Mouse (Mus musculus) kidney, embryonic 14.5 days (tissue): Measurements from ENCODE around the gene Acer1. TPM values are rescaled to one million over a fixed set of nuclear protein-coding genes. Genes with fewer than 3 reads are reported as not detected.

Experiments used
- ATAC-seq: fragments of 200-750 bp; cut with Nextera tagmentation; 2 replicates; pipeline ENCODE4 v1.8.0; 2017; ENCODE audit warnings: moderate number of reproducible peaks, mild to moderate bottlenecking, moderate TSS enrichment, moderate library complexity; ENCODE audit not compliant: low FRiP score, low TSS enrichment
- H3K27ac ChIP-seq: fragments of 300-500 bp; sonication (generic); 2 replicates; pipeline ENCODE4 v1.5.1; 2014; ENCODE audit warnings: low read depth, mild to moderate bottlenecking, low read length, moderate library complexity, mixed read lengths
- H3K27me3 ChIP-seq: fragments of 300-500 bp; sonication (generic); 2 replicates; pipeline ENCODE4 v1.6.1; 2014; ENCODE audit warnings: mild to moderate bottlenecking, low read length; ENCODE audit not compliant: control insufficient read depth, insufficient read depth
- H3K36me3 ChIP-seq: fragments of 300-500 bp; sonication (generic); 2 replicates; pipeline ENCODE4 v1.6.1; 2014; ENCODE audit warnings: low read length, mixed read lengths; ENCODE audit not compliant: control insufficient read depth, insufficient read depth
- H3K4me1 ChIP-seq: fragments of 300-500 bp; sonication (generic); 2 replicates; pipeline ENCODE4 v1.6.1; 2014; ENCODE audit warnings: low read length, mixed read lengths; ENCODE audit not compliant: control insufficient read depth, insufficient read depth
- H3K4me2 ChIP-seq: fragments of 300-500 bp; sonication (generic); replicated peaks from 2 replicates; pipeline ENCODE4 v1.6.1; 2014; ENCODE audit warnings: low read depth, mild to moderate bottlenecking, low read length
- H3K4me3 ChIP-seq: fragments of 300-500 bp; sonication (generic); 2 replicates; pipeline ENCODE4 v1.5.1; 2014; ENCODE audit warnings: mild to moderate bottlenecking, low read length
- H3K9ac ChIP-seq: fragments of 300-500 bp; sonication (generic); 2 replicates; pipeline ENCODE4 v1.6.1; 2014; ENCODE audit warnings: low read depth, mild to moderate bottlenecking, low read length, moderate library complexity
- H3K9me3 ChIP-seq: fragments of 300-500 bp; sonication (generic); 2 replicates; pipeline ENCODE4 v1.6.1; 2016; ENCODE audit warnings: low read length; ENCODE audit not compliant: control insufficient read depth
- WGBS: fragments of 180-500 bp; shearing (Covaris S2); extraction: QIAGEN DNeasy Blood & Tissue Kit; methylation state at CpG from one replicate; pipeline ENCODE4 v1.1.7; 2014; 5-methylcytosine and 5-hydroxymethylcytosine counted together
- polyA plus RNA-seq: library from polyadenylated mRNA; unstranded; fragments of >200 nt; fragmentation: Nextera tagmentation; extraction: Ambion mirVana; gene quantifications from 2 replicates; pipeline ENCODE4 v1.2.1, GENCODE M21; 2014

Acer1 gene
- not detected in 2 replicates for polyA plus RNA-seq

DNA sequence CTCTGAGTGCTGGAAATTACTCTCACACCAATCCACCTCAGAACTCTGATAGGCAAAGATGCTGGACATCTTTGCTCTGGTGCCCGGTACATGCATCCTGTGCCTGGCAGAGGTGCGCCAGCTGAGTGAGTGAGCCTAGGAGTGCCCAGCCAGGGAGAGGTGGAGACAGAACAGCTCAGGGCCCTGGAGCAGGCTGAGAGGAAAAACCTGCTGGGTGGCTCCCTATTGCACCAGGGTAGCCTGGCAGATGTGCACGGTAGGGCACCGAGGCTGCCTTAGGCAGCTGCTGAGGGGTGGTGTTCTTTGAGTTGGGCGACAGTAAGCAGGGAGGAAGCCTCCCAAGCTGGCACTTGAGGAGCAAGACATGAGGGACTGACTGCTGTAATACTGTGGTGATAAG, at the start of gene Acer1:
Acer1 (minus strand) TSS at position 114 of the 400 bp plus-strand sequence.
- Histone ChIP-seq H3K4me2 (no peak within 1 kb of the TSS), H3K4me3 (no peak within 1 kb of the TSS), H3K9me3 (no peaks in the 10 kb centered on the region), H3K36me3 (no peaks in the 10 kb centered on the region), H3K27ac (no peak within 1 kb of the TSS), H3K27me3 (no peaks in the 10 kb centered on the region), H3K9ac (no peak within 1 kb of the TSS), H3K4me1 (no peaks in the 10 kb centered on the region)
- no peak for ATAC-seq
- 92% methylated on average over 5 of the region's 5 CpGs for whole genome bisulfite sequencing

DNA sequence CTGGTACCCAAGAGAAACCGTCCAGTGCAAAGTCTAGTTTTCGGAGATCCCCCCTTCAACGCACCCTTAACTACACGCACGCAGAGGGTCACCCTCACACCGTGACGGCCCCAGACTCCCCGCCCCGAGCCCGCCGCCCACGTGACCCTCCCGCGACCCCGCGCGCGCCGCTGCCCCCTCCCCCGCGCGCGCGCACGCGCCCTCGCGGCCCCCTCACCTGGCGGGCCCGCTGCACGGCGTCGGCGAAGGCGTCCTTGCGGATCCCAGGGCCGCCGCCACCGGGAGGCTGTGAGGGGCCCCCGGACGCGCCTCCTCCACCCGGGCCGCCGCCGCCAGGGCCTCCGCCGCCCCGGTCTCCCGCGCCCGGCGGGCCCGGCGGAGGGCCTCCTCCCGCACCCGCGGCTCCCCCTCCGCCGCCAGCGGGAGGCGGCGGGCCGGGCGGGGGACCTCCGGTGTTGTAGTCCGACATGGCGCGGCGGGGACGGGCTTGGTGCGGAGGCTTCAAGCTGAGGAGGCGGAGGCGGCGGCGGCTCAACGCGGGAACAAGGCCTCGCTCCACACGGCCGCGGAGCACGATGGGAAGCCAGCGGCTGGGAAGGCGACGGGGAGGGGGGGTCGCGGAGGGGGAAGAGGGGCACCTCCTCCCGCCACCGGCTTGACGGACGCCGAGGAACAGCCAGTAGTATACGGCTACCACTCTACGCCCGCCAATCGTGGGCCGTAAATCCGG, 49.2 kb upstream of the Acer1 start, which contains the start of gene Khsrp:
Khsrp (minus strand) TSS at position 592 of the 730 bp plus-strand sequence.
- peak within 1 kb of the TSS; percentile 93 for H3K27ac ChIP-seq
- ATAC-seq = no peak
- H3K4me1 ChIP-seq = peaks cover 15% of the 10 kb centered on the region
- WGBS = 2% methylated on average over 67 of the region's 99 CpGs
- H3K9me3 ChIP-seq = no peaks in the 10 kb centered on the region
- peaks cover 31% of the 10 kb centered on the region for H3K36me3 ChIP-seq
- H3K9ac ChIP-seq = peak within 1 kb of the TSS; percentile 100
- peak within 1 kb of the TSS; percentile 71 for H3K4me3 ChIP-seq
- H3K4me2 ChIP-seq = peak within 1 kb of the TSS; percentile 71
- H3K27me3 ChIP-seq = no peaks in the 10 kb centered on the region

GRCm38 (mm10) chr17:57029691-57030090, 47.8 kb upstream of the Acer1 start:
- H3K27ac ChIP-seq = no peak overlapping the region
- H3K4me1 ChIP-seq = peaks cover 15% of the 10 kb centered on the region
- H3K9ac ChIP-seq = peak overlapping the region; percentile 100
- no peak for ATAC-seq
- H3K36me3 ChIP-seq = peaks cover 45% of the 10 kb centered on the region
- no peaks in the 10 kb centered on the region for H3K9me3 ChIP-seq
- H3K4me2 ChIP-seq = peak overlapping the region; percentile 71
- 24% methylated on average over 8 of the region's 8 CpGs for WGBS
- no peaks in the 10 kb centered on the region for H3K27me3 ChIP-seq
- H3K4me3 ChIP-seq = peak overlapping the region; percentile 71

- WGBS = 83% methylated on average over 4 of the region's 4 CpGs
- H3K9me3 ChIP-seq = no peaks in the 10 kb centered on the region
- no peak overlapping the region for H3K9ac ChIP-seq
- H3K27ac ChIP-seq = no peak overlapping the region
- no peak overlapping the region for H3K4me3 ChIP-seq
- H3K36me3 ChIP-seq = peaks cover 67% of the 10 kb centered on the region
- peaks cover 14% of the 10 kb centered on the region for H3K4me1 ChIP-seq
- H3K27me3 ChIP-seq = no peaks in the 10 kb centered on the region
- H3K4me2 ChIP-seq = no peak overlapping the region
- ATAC-seq = no peak
These were observed 45.5 kb upstream of the Acer1 start for GRCm38 (mm10) chr17:57027471-57027870.

DNA sequence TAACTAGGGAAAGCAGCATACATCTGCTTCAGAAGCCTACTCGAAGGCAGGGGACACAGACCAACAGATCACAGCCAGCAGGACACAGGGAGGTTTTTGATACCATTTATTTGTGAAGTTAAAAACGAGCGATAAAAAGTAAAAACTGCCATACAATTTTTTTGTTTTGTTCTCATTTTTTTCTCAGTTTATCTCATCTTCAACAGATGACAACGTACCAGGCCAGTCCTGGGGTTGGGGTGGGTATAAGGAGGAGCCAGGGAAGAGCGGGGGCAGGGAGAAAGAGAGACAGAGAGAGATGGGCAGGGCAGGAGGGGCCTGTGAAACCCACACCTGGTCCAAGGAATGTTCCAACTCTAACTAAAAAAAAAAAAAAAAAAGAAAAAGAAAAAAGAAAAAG, 39.0 kb upstream of the Acer1 start:
- WGBS = 90% methylated on average over 5 of the region's 5 CpGs
- H3K4me1 ChIP-seq = no peaks in the 10 kb centered on the region
- no peak overlapping the region for H3K9ac ChIP-seq
- no peak overlapping the region for H3K4me3 ChIP-seq
- no peaks in the 10 kb centered on the region for H3K9me3 ChIP-seq
- H3K36me3 ChIP-seq = peaks cover 61% of the 10 kb centered on the region
- no peaks in the 10 kb centered on the region for H3K27me3 ChIP-seq
- no peak overlapping the region for H3K27ac ChIP-seq
- no peak overlapping the region for H3K4me2 ChIP-seq
- no peak for ATAC-seq

DNA sequence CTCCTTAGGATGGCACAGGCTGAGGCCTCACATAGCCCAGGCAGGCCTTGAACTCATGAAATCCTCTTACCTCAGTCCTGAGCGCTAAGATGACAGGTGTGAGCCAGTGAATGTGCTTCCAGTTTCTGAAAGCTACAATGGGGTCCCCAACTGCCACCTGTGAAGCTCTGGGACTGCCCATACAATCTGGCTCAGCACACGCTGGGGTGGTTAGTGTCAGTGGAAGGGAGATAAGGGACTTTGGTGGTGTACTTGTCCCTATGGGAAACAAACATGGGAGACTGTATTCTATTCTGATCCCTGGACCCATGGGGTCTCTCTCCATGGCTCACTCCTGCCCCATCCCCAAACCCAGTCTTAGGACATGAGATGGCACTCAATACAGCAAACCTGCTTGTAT, 37.8 kb upstream of the Acer1 start:
- Histone ChIP-seq H3K27me3 (no peaks in the 10 kb centered on the region), H3K36me3 (peaks cover 48% of the 10 kb centered on the region), H3K4me3 (no peak overlapping the region), H3K27ac (no peak overlapping the region), H3K4me2 (no peak overlapping the region), H3K9me3 (no peaks in the 10 kb centered on the region), H3K9ac (no peak overlapping the region), H3K4me1 (no peaks in the 10 kb centered on the region)
- ATAC-seq = no peak
- 88% methylated on average over 2 of the region's 2 CpGs for WGBS

DNA sequence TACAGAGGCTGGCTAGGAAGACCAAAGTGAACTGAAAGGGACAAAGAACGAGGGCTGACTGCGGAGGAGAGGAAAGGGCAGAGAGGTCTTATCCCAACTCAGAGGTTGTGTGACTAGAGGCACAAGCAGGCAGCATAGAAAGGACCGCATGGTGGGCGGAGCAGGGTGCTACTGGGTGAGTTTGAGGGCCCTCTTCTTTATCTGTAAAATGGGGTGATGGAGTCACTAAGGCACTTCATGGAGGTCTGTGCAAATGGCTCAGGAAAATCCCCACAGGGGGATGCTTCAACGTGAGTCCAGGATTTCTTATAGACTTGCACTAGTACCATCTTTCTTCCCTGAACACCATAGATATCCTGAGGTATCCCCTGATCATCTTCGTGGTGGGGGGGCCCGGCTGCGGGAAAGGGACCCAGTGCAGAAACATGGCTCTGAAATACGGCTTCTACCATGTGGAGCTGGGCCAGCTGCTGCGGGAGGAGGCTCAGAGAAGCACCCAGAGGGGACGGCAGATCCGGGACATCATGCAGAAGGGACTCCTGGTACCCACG, 30.4 kb upstream of the Acer1 start:
- Histone ChIP-seq H3K4me2 (peak overlapping the region; percentile 74), H3K4me1 (peaks cover 12% of the 10 kb centered on the region; the same call in 1 of the 2 replicates), H3K27me3 (no peaks in the 10 kb centered on the region), H3K27ac (peak overlapping the region; percentile 74), H3K4me3 (peak overlapping the region; percentile 86), H3K36me3 (peaks cover 20% of the 10 kb centered on the region), H3K9ac (peak overlapping the region; percentile 74; the same call in 1 of the 2 replicates), H3K9me3 (no peaks in the 10 kb centered on the region)
- 69% methylated on average over 13 of the region's 13 CpGs for WGBS
- no peak; the same call in 1 of the 2 replicates for ATAC-seq

DNA sequence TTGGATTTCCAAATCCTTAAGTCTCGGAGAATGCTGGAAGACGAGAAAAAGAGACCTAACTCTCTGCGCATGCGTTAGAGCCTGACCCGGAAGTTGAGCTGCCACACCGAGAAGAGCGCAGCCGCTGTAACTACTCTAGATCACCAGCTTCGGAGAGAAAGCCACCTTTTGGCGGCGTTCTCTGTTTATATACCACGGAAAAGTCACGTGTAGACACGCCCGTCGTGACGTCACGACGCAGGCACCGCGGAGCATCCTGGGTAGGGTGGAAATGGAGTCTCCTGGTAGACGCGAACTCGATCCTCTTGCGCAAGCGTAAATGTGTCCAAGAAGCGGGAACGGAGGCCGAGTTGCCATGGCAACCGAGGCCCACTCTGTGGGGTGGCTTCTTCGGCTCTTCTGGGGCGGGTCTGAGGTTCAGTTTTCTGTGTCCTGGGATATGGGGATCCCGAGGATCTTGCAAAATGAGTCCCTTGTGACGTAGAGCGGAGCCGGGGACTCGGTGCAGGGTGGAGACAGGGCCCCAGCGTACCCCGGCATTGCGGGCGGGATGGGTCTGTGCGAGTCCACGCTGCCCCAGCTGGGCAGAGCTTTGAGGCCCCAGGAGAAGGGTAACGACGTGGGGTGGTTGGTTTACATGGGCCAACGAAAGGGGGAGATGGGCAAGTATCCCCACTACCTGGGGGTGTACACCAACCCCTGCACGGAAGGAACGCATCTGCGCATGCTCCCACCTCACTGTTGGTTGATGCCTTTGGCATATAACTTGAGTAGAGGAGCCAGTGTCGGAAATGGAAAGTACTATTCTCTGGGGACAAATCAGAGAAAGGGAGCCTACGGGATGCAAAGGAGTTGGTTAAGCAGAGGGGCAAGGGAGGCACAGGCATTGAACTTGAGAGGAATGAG, 29.6 kb upstream of the Acer1 start, which contains the start of the genes Gtf2f1 and Gm17949:
Gtf2f1 (minus strand) TSS at position 53 of the 906 bp plus-strand sequence.
Gm17949 (plus strand) TSS at position 234 of the 906 bp plus-strand sequence.
- peaks cover 12% of the 10 kb centered on the region; the same call in 1 of the 2 replicates for H3K4me1 ChIP-seq
- WGBS = 1% methylated on average over 51 of the region's 51 CpGs
- H3K27me3 ChIP-seq = no peaks in the 10 kb centered on the region
- H3K36me3 ChIP-seq = peaks cover 28% of the 10 kb centered on the region
- H3K9ac ChIP-seq = peak within 1 kb of the TSS; percentile 87
- peak within 1 kb of the TSS; percentile 86 for H3K4me3 ChIP-seq
- peak; percentile 94 for ATAC-seq
- H3K9me3 ChIP-seq = no peaks in the 10 kb centered on the region
- peak within 1 kb of the TSS; percentile 91 for H3K4me2 ChIP-seq
- H3K27ac ChIP-seq = peak within 1 kb of the TSS; percentile 74
